Mouse (Mus musculus) forebrain, embryonic 15.5 days (tissue): ENCODE data around the gene Dmrt3. TPM values are rescaled to one million over a fixed set of nuclear protein-coding genes. Genes with fewer than 3 reads are reported as not detected.

ENCODE experiments used
- ATAC-seq: fragments of 200-750 bp; cut with Nextera tagmentation; replicated peaks from 2 replicates; pipeline ENCODE4 v1.8.0; 2017; ENCODE audit warnings: mild to moderate bottlenecking, moderate TSS enrichment, moderate library complexity
- H3K27ac ChIP-seq: fragments of 300-500 bp; sonication (generic); replicated peaks from 2 replicates; pipeline ENCODE4 v1.5.1; 2015; ENCODE audit warnings: mild to moderate bottlenecking, inconsistent platforms
- H3K27me3 ChIP-seq: fragments of 300-500 bp; sonication (generic); 2 replicates; pipeline ENCODE4 v1.6.1; 2015; ENCODE audit warnings: inconsistent platforms
- H3K36me3 ChIP-seq: fragments of 300-500 bp; sonication (generic); 2 replicates; pipeline ENCODE4 v1.6.1; 2015; ENCODE audit warnings: mild to moderate bottlenecking, inconsistent platforms
- H3K4me1 ChIP-seq: fragments of 300-500 bp; sonication (generic); 2 replicates; pipeline ENCODE4 v1.6.1; 2015; ENCODE audit warnings: inconsistent platforms
- H3K4me2 ChIP-seq: fragments of 300-500 bp; sonication (generic); replicated peaks from 2 replicates; pipeline ENCODE4 v1.6.1; 2015; ENCODE audit warnings: mild to moderate bottlenecking, inconsistent platforms
- H3K4me3 ChIP-seq: fragments of 300-500 bp; sonication (generic); 2 replicates; pipeline ENCODE4 v1.5.1; 2015; ENCODE audit warnings: mild to moderate bottlenecking, inconsistent platforms
- H3K9ac ChIP-seq: fragments of 300-500 bp; sonication (generic); replicated peaks from 2 replicates; pipeline ENCODE4 v1.6.1; 2015; ENCODE audit warnings: mild to moderate bottlenecking, inconsistent platforms
- H3K9me3 ChIP-seq: fragments of 300-500 bp; sonication (generic); 2 replicates; pipeline ENCODE4 v1.6.1; 2016; ENCODE audit warnings: inconsistent platforms
- WGBS: fragments of 180-500 bp; shearing (Covaris S2); methylation state at CpG from one replicate; pipeline ENCODE4 v1.1.7; 2015; ENCODE audit warnings: mixed read lengths; 5-methylcytosine and 5-hydroxymethylcytosine counted together
- polyA plus RNA-seq: library from polyadenylated mRNA; unstranded; fragments of >200 nt; fragmentation: Nextera tagmentation; extraction: Ambion mirVana; gene quantifications from 2 replicates; pipeline ENCODE4 v1.2.1, GENCODE M21; 2015

Gene Dmrt3
- polyA plus RNA-seq, 1 experiment from 2014 or later, result 3.1 TPM

- WGBS, result 2% methylated on average over 17 of the region's 17 CpGs
These were observed 60.6 kb downstream of the Dmrt3 start for GRCm38 (mm10) chr19:25670571-25671285.

GRCm38 (mm10) chr19:25671681-25672080 is 61.6 kb downstream of the Dmrt3 start:
- no peak overlapping the region for H3K9ac ChIP-seq
- peak overlapping the region; percentile 82 for H3K4me2 ChIP-seq
- H3K9me3 ChIP-seq, result no peaks in the 10 kb centered on the region
- H3K4me3 ChIP-seq, result peak overlapping the region; percentile 44
- H3K27ac ChIP-seq, result no peak overlapping the region
- WGBS, result under 1% methylated on average over 14 of the region's 14 CpGs
- no peaks in the 10 kb centered on the region for H3K36me3 ChIP-seq
- ATAC-seq, result 0 out of 2 replicates have a peak, but pooled peaks have one; percentile 0
- H3K27me3 ChIP-seq, result peaks cover 99% of the 10 kb centered on the region
- H3K4me1 ChIP-seq, result peaks cover 24% of the 10 kb centered on the region

More at GRCm38 (mm10) chr19:25670571-25671285, 60.6 kb downstream of the Dmrt3 start:
- Histone ChIP-seq H3K36me3 (no peaks in the 10 kb centered on the region), H3K4me2 (no peak overlapping the region), H3K4me3 (no peak overlapping the region), H3K4me1 (peaks cover 24% of the 10 kb centered on the region), H3K9me3 (no peaks in the 10 kb centered on the region), H3K27me3 (peaks cover 98% of the 10 kb centered on the region), H3K27ac (no peak overlapping the region), H3K9ac (no peak overlapping the region)
- no peak for ATAC-seq

- peak within 1 kb of the TSS; percentile 82 for H3K4me2 ChIP-seq
- H3K4me3 ChIP-seq, result peak within 1 kb of the TSS; percentile 44
- no peaks in the 10 kb centered on the region for H3K36me3 ChIP-seq
- H3K9me3 ChIP-seq, result no peaks in the 10 kb centered on the region
- H3K4me1 ChIP-seq, result peaks cover 24% of the 10 kb centered on the region
- no peak within 1 kb of the TSS for H3K27ac ChIP-seq
- ATAC-seq, result peak; percentile 99
- H3K9ac ChIP-seq, result peak within 1 kb of the TSS; percentile 37
- peaks cover 97% of the 10 kb centered on the region for H3K27me3 ChIP-seq
- under 1% methylated on average over 44 of the region's 44 CpGs for WGBS
These were observed 62.2 kb downstream of the Dmrt3 start, which contains the start of gene Dmrt2 for GRCm38 (mm10) chr19:25672101-25672950. Gene Dmrt2, plus strand, starts transcription at chr19:25672411.

Other genes starting within 250 kb of the Dmrt3 start
- 0.10 and 0.18 TPM in 2 replicates for gene Dmrt1, start 104.7 kb upstream of the Dmrt3 start, polyA plus RNA-seq
- gene Dmrt2, start 62.1 kb downstream of the Dmrt3 start, polyA plus RNA-seq, result 1.1 and 1.5 TPM in 2 replicates